Mouse (Mus musculus) erythroblast, embryonic 14.5 days (primary cell): Measurements from ENCODE around the gene Flnb.

ENCODE experiments used
- GATA1 ChIP-seq: IDR thresholded peaks from 2 replicates; pipeline ENCODE4 v1.6.1; 2012; ENCODE audit warnings: low read length, inconsistent platforms, mixed read lengths
- TAL1 ChIP-seq: IDR thresholded peaks from 3 replicates; pipeline ENCODE4 v1.6.1; 2012; ENCODE audit warnings: low read length, inconsistent platforms, mixed read lengths

GRCm38 (mm10) chr14:7934166-7934565, 116.4 kb downstream of the Flnb start:
- no peak for TF ChIP-seq GATA1
- TF ChIP-seq TAL1, result no peak
